8 mouse cellular contexts compared by ENCODE assay signal in the genomic region with DNA sequence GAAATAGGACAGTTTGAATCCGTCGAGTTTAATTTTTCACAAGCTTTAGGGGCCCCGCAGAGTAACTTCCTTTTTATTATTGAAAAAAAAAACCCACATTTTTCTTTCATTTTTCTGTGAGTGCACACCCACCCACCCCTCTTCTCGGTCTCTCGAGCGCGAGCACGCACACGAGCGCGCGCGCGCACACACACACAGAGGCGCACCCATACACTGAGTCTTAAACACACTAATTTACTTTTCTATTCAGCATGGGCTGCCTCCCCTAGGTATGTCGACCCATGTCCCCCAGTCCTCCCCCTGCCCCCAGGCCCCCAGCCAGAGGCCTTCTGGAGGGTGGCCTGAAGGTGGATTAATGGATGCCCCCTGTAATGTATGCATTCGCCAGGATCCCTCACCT. TPM values are rescaled to one million over a fixed set of nuclear protein-coding genes. Genes with fewer than 3 reads are reported as not detected.
DNase-seq lines count a peak whose midpoint lies in the region; ATAC-seq and TF ChIP-seq lines count a peak whose summit lies in the region.

No protein-coding gene starts in this region.

- no peaks in the 10 kb centered on the region for H3K36me3 ChIP-seq in lung, embryonic 15.5 days
- no peaks in the 10 kb centered on the region for H3K36me3 ChIP-seq in forebrain, embryonic 10.5 days (replicated peaks)
- H3K36me3 ChIP-seq in limb, embryonic 12.5 days, result no peaks in the 10 kb centered on the region

- no peak for ATAC-seq in lung, embryonic 15.5 days (ENCODE audit: borderline replicate concordance, extremely low read depth, low FRiP score, low TSS enrichment)
- ATAC-seq in limb, embryonic 12.5 days (ENCODE audit: insufficient number of reproducible peaks, insufficient read depth, low FRiP score, low TSS enrichment, low read depth), result no peak

- no peaks in the 10 kb centered on the region for H3K9me3 ChIP-seq in lung, embryonic 15.5 days
- H3K9me3 ChIP-seq in forebrain, embryonic 10.5 days, result no peaks in the 10 kb centered on the region
- no peaks in the 10 kb centered on the region for H3K9me3 ChIP-seq in limb, embryonic 12.5 days

- H3K9ac ChIP-seq in lung, embryonic 15.5 days, result peak overlapping the region; percentile 32
- H3K9ac ChIP-seq in limb, embryonic 12.5 days (replicated peaks), result peak overlapping the region; percentile 50; the same call in 1 of the 2 replicates

- WGBS in lung, embryonic 15.5 days, result 15% methylated on average over 17 of the region's 17 CpGs
- WGBS in forebrain, embryonic 10.5 days, result 11% methylated on average over 17 of the region's 17 CpGs
- 19% methylated on average over 17 of the region's 17 CpGs for WGBS in limb, embryonic 12.5 days
- WGBS in olfactory bulb, adult 2 months, result 12% methylated on average over 17 of the region's 17 CpGs

- H3K27me3 ChIP-seq in lung, embryonic 15.5 days, result peaks cover 28% of the 10 kb centered on the region; the same call in 1 of the 2 replicates
- H3K27me3 ChIP-seq in forebrain, embryonic 10.5 days (ENCODE audit: poor library complexity, severe bottlenecking), result peaks cover 90% of the 10 kb centered on the region
- peaks cover 72% of the 10 kb centered on the region for H3K27me3 ChIP-seq in limb, embryonic 12.5 days

- H3K27ac ChIP-seq in lung, embryonic 15.5 days, result no peak overlapping the region
- peak overlapping the region; percentile 48 for H3K27ac ChIP-seq in forebrain, embryonic 10.5 days
- no peak overlapping the region for H3K27ac ChIP-seq in limb, embryonic 12.5 days
- no peak overlapping the region for H3K27ac ChIP-seq in olfactory bulb, adult 2 months (ENCODE audit: insufficient read depth, low read depth, low read length)

- DNase-seq in lung, postnatal 25 days (ENCODE audit: low spot score), result no peak
- DNase-seq in forebrain, embryonic 10.5 days (ENCODE audit: extremely low spot score, low spot score), result no peak
- no peak for DNase-seq in adrenal gland, adult 8-10 months
- no peak for DNase-seq in gastrocnemius, postnatal 10 days
- no peak for DNase-seq in spleen, adult 18-20 months

- no peak for TF ChIP-seq POLR2A in olfactory bulb, adult 2 months (IDR thresholded peaks at IDR 0.05; ENCODE audit: insufficient read depth, low read depth, low read length)

- peak overlapping the region; percentile 34 for H3K4me3 ChIP-seq in lung, embryonic 15.5 days
- peak overlapping the region; percentile 52 for H3K4me3 ChIP-seq in forebrain, embryonic 10.5 days
- H3K4me3 ChIP-seq in limb, embryonic 12.5 days (replicated peaks), result peak overlapping the region; percentile 38
- peak overlapping the region; percentile 26 for H3K4me3 ChIP-seq in olfactory bulb, adult 2 months (ENCODE audit: insufficient read depth, low read depth, low read length)

- TF ChIP-seq CTCF in olfactory bulb, adult 2 months (IDR thresholded peaks at IDR 0.05; ENCODE audit: insufficient read depth, low read depth, low read length), result no peak

- H3K4me1 ChIP-seq in lung, embryonic 15.5 days, result peaks cover 20% of the 10 kb centered on the region
- H3K4me1 ChIP-seq in forebrain, embryonic 10.5 days, result peaks cover 33% of the 10 kb centered on the region
- peaks cover 39% of the 10 kb centered on the region for H3K4me1 ChIP-seq in limb, embryonic 12.5 days (replicated peaks)
- peaks cover 9% of the 10 kb centered on the region; the same call in 1 of the 2 replicates for H3K4me1 ChIP-seq in olfactory bulb, adult 2 months (ENCODE audit: control insufficient read depth, insufficient read depth, low read length)

- peak overlapping the region; percentile 60 for H3K4me2 ChIP-seq in lung, embryonic 15.5 days
- peak overlapping the region; percentile 70 for H3K4me2 ChIP-seq in limb, embryonic 12.5 days

RNA-seq across cellular contexts. Expression of a gene that starts 51.7 kb away (rescaled TPM):
- polyA plus RNA-seq in lung, embryonic 15.5 days (2015; fragmentation: Nextera tagmentation; extraction: Ambion mirVana), result 1.7 and 1.9 TPM in 2 replicates
- 0.68 and 0.69 TPM in 2 replicates for polyA plus RNA-seq in forebrain, embryonic 10.5 days (2016; fragmentation: Nextera tagmentation; extraction: Ambion mirVana)
- 0.39 and 0.49 TPM in 2 replicates for polyA plus RNA-seq in limb, embryonic 12.5 days (2016; fragmentation: Nextera tagmentation; extraction: Ambion mirVana)
- polyA plus RNA-seq in olfactory bulb, adult 2 months (2012; ENCODE audit: insufficient read depth, insufficient read length, low replicate concordance, missing spikeins), result not detected in 2 replicates
- under 1 TPM; 0.20 to 0.80 (median 0.62) TPM for total RNA-seq in adrenal gland, adult 8-10 months (2022)
- not detected for total RNA-seq in gastrocnemius, postnatal 10 days (2021)

RNA-seq across cellular contexts. Expression of a gene that starts 52.1 kb away (rescaled TPM):
- polyA plus RNA-seq in lung, embryonic 15.5 days (2015; fragmentation: Nextera tagmentation; extraction: Ambion mirVana), result 3.5 and 4.0 TPM in 2 replicates
- 2.7 and 3.3 TPM in 2 replicates for polyA plus RNA-seq in forebrain, embryonic 10.5 days (2016; fragmentation: Nextera tagmentation; extraction: Ambion mirVana)
- polyA plus RNA-seq in limb, embryonic 12.5 days (2016; fragmentation: Nextera tagmentation; extraction: Ambion mirVana), result 0.76 and 1.8 TPM in 2 replicates
- not detected in 2 replicates for polyA plus RNA-seq in olfactory bulb, adult 2 months (2012; ENCODE audit: insufficient read depth, insufficient read length, low replicate concordance, missing spikeins)
- under 1 TPM in 3 of 4 experiments, not detected in 1; 0.52 to 0.77 (median 0.75) TPM for total RNA-seq in adrenal gland, adult 8-10 months (2022)
- not detected for total RNA-seq in gastrocnemius, postnatal 10 days (2021)
